Mouse (Mus musculus) ES-E14 (cell line): ENCODE measurements at regions not wholly inside any gene's neighbourhood (a gene's known extent, or its start where the extent isn't known, plus 50 kb on each side); places are given as distances from the start of the nearest gene placed in this dataset.
"Not testable (repeated sequence)": the region's sequence is repeated elsewhere in the genome, so short reads cannot be mapped to it uniquely, and the experiment has no call there.

Experiments used
- DNase-seq: peaks from one replicate; pipeline ENCODE4 v3.0.0-alpha.2; 2013; ENCODE audit warnings: low read depth, low spot score
- H3K27ac ChIP-seq: 2 replicates; pipeline ENCODE4 v1.5.1; 2012; ENCODE audit warnings: low read depth, mild to moderate bottlenecking, low read length, moderate library complexity, mixed read lengths; ENCODE audit not compliant: poor library complexity, insufficient read depth, severe bottlenecking
- H3K36me3 ChIP-seq: 2 replicates; pipeline ENCODE4 v1.6.1; 2012; ENCODE audit warnings: mild to moderate bottlenecking, low read length, moderate library complexity, mixed read lengths; ENCODE audit not compliant: control insufficient read depth, poor library complexity, insufficient read depth, severe bottlenecking
- H3K4me1 ChIP-seq, 2 experiments: fragments of 150-350 bp in 1 of 2; sonication (generic) in 1 of 2; 2 replicates each; pipeline ENCODE4 v1.6.1; 2012; ENCODE audit warnings: low read length in 2 of 2, mild to moderate bottlenecking in 1 of 2, mixed read lengths in 1 of 2; ENCODE audit not compliant: control insufficient read depth in 2 of 2, insufficient read depth in 2 of 2, poor library complexity in 1 of 2
- H3K4me3 ChIP-seq, 2 experiments: fragments of 150-350 bp in 1 of 2; sonication (generic) in 1 of 2; 2 replicates each; pipeline ENCODE4 v1.5.1; 2012; ENCODE audit warnings: low read length in 2 of 2, low read depth in 1 of 2, mild to moderate bottlenecking in 1 of 2, mixed read lengths in 1 of 2; ENCODE audit not compliant: insufficient read depth in 1 of 2, poor library complexity in 1 of 2, severe bottlenecking in 1 of 2
- H3K9ac ChIP-seq: 2 replicates; pipeline ENCODE4 v1.6.1; 2012; ENCODE audit warnings: low read depth, mild to moderate bottlenecking, low read length, mixed read lengths; ENCODE audit not compliant: poor library complexity, insufficient read depth, severe bottlenecking
- H3K9me3 ChIP-seq: fragments of 150-350 bp; sonication (generic); 2 replicates; pipeline ENCODE4 v1.6.1; 2012; ENCODE audit warnings: low read depth, mild to moderate bottlenecking, low read length; ENCODE audit not compliant: control insufficient read depth, insufficient read depth
- CHD2 ChIP-seq: IDR thresholded peaks from 2 replicates; pipeline ENCODE4 v1.6.1; 2014; ENCODE audit warnings: mild to moderate bottlenecking, low read depth, low read length, inconsistent platforms
- HCFC1 ChIP-seq: IDR thresholded peaks from 2 replicates; pipeline ENCODE4 v1.6.1; 2012; ENCODE audit warnings: low read length, inconsistent platforms, borderline replicate concordance; ENCODE audit not compliant: insufficient read depth
- MAFK ChIP-seq: IDR thresholded peaks from 2 replicates; pipeline ENCODE4 v1.6.1; 2014; ENCODE audit warnings: mild to moderate bottlenecking, low read depth, low read length, inconsistent platforms; ENCODE audit not compliant: insufficient read depth
- ZC3H11A ChIP-seq: IDR thresholded peaks from 2 replicates; pipeline ENCODE4 v1.6.1; 2012; ENCODE audit warnings: low read depth, mild to moderate bottlenecking, inconsistent platforms, low read length, borderline replicate concordance
- ZNF384 ChIP-seq: IDR thresholded peaks from 2 replicates; pipeline ENCODE4 v1.6.1; 2012; ENCODE audit warnings: low read depth, low read length, inconsistent platforms
- in situ Hi-C, 2 experiments: fragments of 600-800 bp; cut with MboI; formaldehyde crosslinking; loops; one replicate each; pipeline ENCODE4 v1.15.1; 2025; ENCODE audit warnings: low sequenced_read_pairs in 2 of 2, inconsistent platforms in 1 of 2; ENCODE audit not compliant: unreplicated experiment in 2 of 2

- no peaks in the 10 kb centered on the region for H3K9me3 ChIP-seq
- H3K4me3 ChIP-seq: no peak overlapping the region
- in situ Hi-C loops: no loop called here
- H3K36me3 ChIP-seq: no peaks in the 10 kb centered on the region
- DNase-seq: no peak
- 0 out of 4 replicates have a peak, but pooled peaks cover 0 to 2% of the 10 kb centered on the region in 2 experiments for H3K4me1 ChIP-seq
- no peak overlapping the region for H3K9ac ChIP-seq
- no peak overlapping the region for H3K27ac ChIP-seq
- TF ChIP-seq HCFC1: no peak
- TF ChIP-seq ZC3H11A: no peak
- TF ChIP-seq MAFK: no peak
- TF ChIP-seq CHD2: no peak
- TF ChIP-seq ZNF384: no peak
These were observed 1043.3 kb upstream of the Cntnap5a start for GRCm38 (mm10) chr1:114641215-114641614.

- H3K36me3 ChIP-seq, H3K27ac ChIP-seq, H3K9me3 ChIP-seq, in situ Hi-C loops, H3K4me1 ChIP-seq, H3K4me3 ChIP-seq, H3K9ac ChIP-seq: not testable (repeated sequence)
- DNase-seq: peak; percentile 22
These were observed 1042.7 kb upstream of the Cntnap5a start for GRCm38 (mm10) chr1:114641854-114642253.

GRCm38 (mm10) chr1:114673954-114674353 lies 1010.6 kb upstream of the Cntnap5a start:
- Histone ChIP-seq H3K36me3 (no peaks in the 10 kb centered on the region), H3K9me3 (no peaks in the 10 kb centered on the region), H3K27ac (no peak overlapping the region), H3K4me1 (no peaks in the 10 kb centered on the region), H3K4me3 (no peak overlapping the region), H3K9ac (no peak overlapping the region)
- DNase-seq: no peak
- no peak for TF ChIP-seq ZNF384
- no peak for TF ChIP-seq HCFC1
- TF ChIP-seq ZC3H11A: no peak
- TF ChIP-seq MAFK: no peak
- TF ChIP-seq CHD2: no peak
- in situ Hi-C loops: no loop called here

- Histone ChIP-seq H3K4me3 (no peak overlapping the region), H3K9me3 (no peaks in the 10 kb centered on the region), H3K27ac (no peak overlapping the region), H3K4me1 (no peaks in the 10 kb centered on the region), H3K36me3 (no peaks in the 10 kb centered on the region), H3K9ac (no peak overlapping the region)
- no peak for TF ChIP-seq ZNF384
- no peak for TF ChIP-seq CHD2
- TF ChIP-seq HCFC1: no peak
- TF ChIP-seq MAFK: no peak
- no peak for TF ChIP-seq ZC3H11A
- no peak for DNase-seq
- in situ Hi-C loops: no loop called here
These were observed 1003.3 kb upstream of the Cntnap5a start for GRCm38 (mm10) chr1:114681258-114681657.

- no peak overlapping the region for H3K4me3 ChIP-seq
- DNase-seq: no peak
- H3K4me1 ChIP-seq: no peaks in the 10 kb centered on the region
- no peak for TF ChIP-seq ZNF384
- no peak for TF ChIP-seq MAFK
- no peak for TF ChIP-seq CHD2
- TF ChIP-seq HCFC1: no peak
- TF ChIP-seq ZC3H11A: no peak
- no peak overlapping the region for H3K27ac ChIP-seq
- no peaks in the 10 kb centered on the region for H3K9me3 ChIP-seq
- in situ Hi-C loops: no loop called here
- no peaks in the 10 kb centered on the region for H3K36me3 ChIP-seq
- no peak overlapping the region for H3K9ac ChIP-seq
These were observed 963.4 kb upstream of the Cntnap5a start for GRCm38 (mm10) chr1:114721142-114721541.
